Comparison of ENCODE assay signal across 15 mouse cellular contexts in the genomic region with DNA sequence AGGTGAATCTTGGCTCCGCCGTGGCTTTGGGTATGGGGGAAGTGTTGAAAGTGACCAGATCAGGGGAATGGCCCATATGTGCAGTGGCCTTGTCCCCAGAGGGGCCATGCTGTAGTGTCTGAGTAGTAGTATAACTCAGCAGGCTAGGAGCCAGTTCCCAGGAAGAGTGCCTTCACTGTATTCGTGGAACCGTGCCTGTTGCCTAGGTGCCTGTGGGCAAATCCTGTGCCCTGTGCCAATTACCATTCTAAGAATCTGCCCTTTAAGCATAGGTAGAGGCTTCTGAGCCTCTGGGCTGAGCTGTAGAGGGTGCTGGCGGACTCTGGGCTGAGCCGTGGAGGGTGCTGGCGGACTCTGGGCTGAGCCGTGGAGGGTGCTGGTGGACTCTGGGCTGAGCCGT. TPM values are rescaled to one million over a fixed set of nuclear protein-coding genes. Genes with fewer than 3 reads are reported as not detected.
DNase-seq lines count a peak whose midpoint lies in the region; ATAC-seq lines count a peak whose summit lies in the region.
"Had no signal": no experiment of that assay in that cellular context is flagged by ENCODE, and none has a peak within 500 bp of the region (broad histone marks: within the 10 kb centered on the region; RNA-seq: fewer than 3 reads in every experiment).

No protein-coding gene starts in this region.

- no peak overlapping the region for H3K9ac ChIP-seq in forebrain, embryonic 16.5 days (replicated peaks; ENCODE audit: low read depth, low read length)
- no peak overlapping the region for H3K9ac ChIP-seq in forebrain, embryonic 15.5 days (replicated peaks)
- no peak overlapping the region for H3K9ac ChIP-seq in kidney, embryonic 14.5 days (ENCODE audit: low read depth, low read length)
- H3K9ac ChIP-seq: embryonic facial prominence, embryonic 13.5 days; intestine, embryonic 15.5 days; limb, embryonic 13.5 days had no signal

- no peak overlapping the region for H3K4me3 ChIP-seq in forebrain, embryonic 16.5 days (replicated peaks; ENCODE audit: low read length)
- H3K4me3 ChIP-seq in forebrain, embryonic 15.5 days = no peak overlapping the region
- H3K4me3 ChIP-seq in kidney, embryonic 14.5 days (ENCODE audit: low read length) = no peak overlapping the region
- H3K4me3 ChIP-seq: embryonic facial prominence, embryonic 13.5 days; intestine, embryonic 15.5 days; limb, embryonic 13.5 days had no signal

- H3K4me2 ChIP-seq in forebrain, embryonic 16.5 days (ENCODE audit: low read length) = no peak overlapping the region
- H3K4me2 ChIP-seq in forebrain, embryonic 15.5 days (replicated peaks) = no peak overlapping the region
- H3K4me2 ChIP-seq in kidney, embryonic 14.5 days (replicated peaks; ENCODE audit: low read depth, low read length) = no peak overlapping the region
- H3K4me2 ChIP-seq: embryonic facial prominence, embryonic 13.5 days; intestine, embryonic 15.5 days; limb, embryonic 13.5 days had no signal

- H3K4me1 ChIP-seq in forebrain, embryonic 16.5 days (replicated peaks; ENCODE audit: control insufficient read depth, insufficient read depth, low read length) = no peaks in the 10 kb centered on the region
- H3K4me1 ChIP-seq in forebrain, embryonic 15.5 days = peaks cover 4% of the 10 kb centered on the region; the same call in 1 of the 2 replicates
- H3K4me1 ChIP-seq in kidney, embryonic 14.5 days (ENCODE audit: control insufficient read depth, insufficient read depth, low read length) = no peaks in the 10 kb centered on the region
- H3K4me1 ChIP-seq: embryonic facial prominence, embryonic 13.5 days; intestine, embryonic 15.5 days; limb, embryonic 13.5 days had no signal

- H3K27ac ChIP-seq in forebrain, embryonic 16.5 days (ENCODE audit: low read length) = no peak overlapping the region
- H3K27ac ChIP-seq in forebrain, embryonic 15.5 days (replicated peaks) = no peak overlapping the region
- no peak overlapping the region for H3K27ac ChIP-seq in kidney, embryonic 14.5 days (ENCODE audit: low read depth, low read length)
- H3K27ac ChIP-seq: embryonic facial prominence, embryonic 13.5 days; intestine, embryonic 15.5 days; limb, embryonic 13.5 days had no signal

- no peaks in the 10 kb centered on the region for H3K27me3 ChIP-seq in forebrain, embryonic 16.5 days (replicated peaks; ENCODE audit: control insufficient read depth, insufficient read depth, low read length)
- H3K27me3 ChIP-seq in forebrain, embryonic 15.5 days = no peaks in the 10 kb centered on the region
- no peaks in the 10 kb centered on the region for H3K27me3 ChIP-seq in kidney, embryonic 14.5 days (ENCODE audit: control insufficient read depth, insufficient read depth, low read length)
- H3K27me3 ChIP-seq: embryonic facial prominence, embryonic 13.5 days; intestine, embryonic 15.5 days; limb, embryonic 13.5 days had no signal

- peak; percentile 23 for DNase-seq in heart, postnatal 4 days
- DNase-seq in heart, adult 8-10 months (ENCODE audit: low spot score) = no peak
- peak; percentile 55 for DNase-seq in kidney, adult 9 months
- DNase-seq in brain, adult 2 months (ENCODE audit: low read depth, low spot score) = peak; percentile 55
- no peak for DNase-seq in retina, postnatal 1 day
- DNase-seq: adrenal gland, adult 8-10 months; cerebellum, adult 2 months; heart, postnatal 36 days; lung, postnatal 10 days had no signal

- peaks cover 24% of the 10 kb centered on the region for H3K36me3 ChIP-seq in forebrain, embryonic 16.5 days (ENCODE audit: control insufficient read depth, insufficient read depth)
- peaks cover 62% of the 10 kb centered on the region for H3K36me3 ChIP-seq in forebrain, embryonic 15.5 days
- no peaks in the 10 kb centered on the region; the same call in 1 of the 2 replicates for H3K36me3 ChIP-seq in kidney, embryonic 14.5 days (ENCODE audit: control insufficient read depth, insufficient read depth, low read length)
- H3K36me3 ChIP-seq: intestine, embryonic 15.5 days; limb, embryonic 13.5 days had no signal

- 0 out of 2 replicates have a peak, but pooled peaks have one; percentile 24 for ATAC-seq in forebrain, embryonic 16.5 days
- no peak for ATAC-seq in forebrain, embryonic 15.5 days (replicated peaks)
- no peak for ATAC-seq in kidney, embryonic 14.5 days (ENCODE audit: low FRiP score, low TSS enrichment)
- ATAC-seq: intestine, embryonic 15.5 days had no signal

- 83% methylated on average over 9 of the region's 9 CpGs for WGBS in forebrain, embryonic 16.5 days
- 83% methylated on average over 9 of the region's 9 CpGs for WGBS in forebrain, embryonic 15.5 days
- 88% methylated on average over 9 of the region's 9 CpGs for WGBS in kidney, embryonic 14.5 days

- H3K9me3 ChIP-seq in forebrain, embryonic 16.5 days (ENCODE audit: control insufficient read depth, low read length) = no peaks in the 10 kb centered on the region
- no peaks in the 10 kb centered on the region for H3K9me3 ChIP-seq in forebrain, embryonic 15.5 days
- no peaks in the 10 kb centered on the region for H3K9me3 ChIP-seq in kidney, embryonic 14.5 days (ENCODE audit: control insufficient read depth, low read length)
- H3K9me3 ChIP-seq: embryonic facial prominence, embryonic 13.5 days; intestine, embryonic 15.5 days; limb, embryonic 13.5 days had no signal

RNA-seq across cellular contexts. Expression of a gene that starts 54.2 kb away (rescaled TPM):
- 63.5 and 64.4 TPM in 2 replicates for polyA plus RNA-seq in forebrain, embryonic 16.5 days (2015; fragmentation: Nextera tagmentation; extraction: Ambion mirVana)
- 71.8 and 76.3 TPM in 2 replicates for polyA plus RNA-seq in forebrain, embryonic 15.5 days (2015; fragmentation: Nextera tagmentation; extraction: Ambion mirVana)
- total RNA-seq in heart, postnatal 4 days (2021) = 100 to 1,000 TPM; 134 to 137 TPM
- 100 to 1,000 TPM; 127 to 153 (median 133) TPM for total RNA-seq in heart, adult 8-10 months (2022)
- polyA plus RNA-seq in kidney, embryonic 14.5 days (2014; fragmentation: Nextera tagmentation; extraction: Ambion mirVana) = 34.0 and 49.7 TPM in 2 replicates

Comparison
In these comparisons a context has a peak if more than half of its experiments do, and no peak if none do; other contexts are left out.
1. DNase-seq: peak in heart, postnatal 4 days (single experiment), kidney, adult 9 months (single experiment) and brain, adult 2 months (single experiment); none in heart, adult 8-10 months (single experiment) and retina, postnatal 1 day (single experiment).